Mouse (Mus musculus) mature B cell (primary cell): ENCODE measurements around the gene Gm13089.
"Not testable (repeated sequence)": the region's sequence is repeated elsewhere in the genome, so short reads cannot be mapped to it uniquely, and the experiment has no call there.

ENCODE experiments used
- in situ Hi-C: fragments of 300-500 bp; cut with MboI; formaldehyde crosslinking; loops from 2 replicates; pipeline ENCODE4 v1.14.3; 2019

Gene Gm13089

GRCm38 (mm10) chr4:143702611-143703010 lies at the start of gene Gm13089:
TSS of gene Gm13089 (minus strand) at chr4:143702711.
- in situ Hi-C loops = no loop called here

DNA sequence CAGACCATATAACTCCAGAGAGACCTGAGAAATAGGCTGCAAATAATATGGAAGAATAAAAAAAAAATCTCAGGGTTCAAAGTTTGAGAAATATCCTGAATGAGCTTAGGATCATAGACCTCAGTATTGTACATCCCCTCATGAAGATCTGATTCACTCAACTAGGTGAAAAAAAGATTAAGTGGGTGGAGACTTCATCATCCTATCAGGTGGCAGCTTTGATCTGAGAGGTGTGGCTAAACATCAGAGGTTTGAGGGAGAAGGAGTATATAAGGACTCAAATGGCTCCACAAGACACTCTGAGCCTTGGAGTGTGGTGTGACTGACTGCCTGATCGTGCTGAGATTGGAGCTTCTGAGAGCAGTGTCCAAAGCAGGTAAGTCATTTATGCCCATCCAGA lies 16.6 kb upstream of the Gm13089 start, which contains the start of gene Gm13078:
TSS of gene Gm13078 (plus strand) at position 301 of the 400 bp plus-strand sequence.
- in situ Hi-C loops = no loop called here

DNA sequence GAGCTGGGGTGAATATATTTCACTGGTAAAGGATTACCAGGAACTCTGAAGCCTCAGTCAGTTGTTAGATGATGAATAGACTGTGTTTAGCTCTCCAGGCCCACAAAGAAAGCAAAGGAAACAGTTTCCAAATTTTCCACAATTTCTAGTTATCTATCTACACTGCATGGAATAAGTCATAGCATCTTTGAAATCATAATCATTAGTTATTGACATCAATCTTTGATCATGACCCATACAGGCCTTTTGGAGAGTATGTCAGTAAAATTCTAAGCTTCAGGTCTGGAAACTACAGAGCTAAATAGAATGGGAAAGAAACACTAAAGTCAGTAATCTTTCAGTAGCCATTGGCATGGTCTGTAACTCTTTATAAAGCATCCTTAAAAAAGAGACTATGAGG lies 45.4 kb downstream of the Gm13089 start, which contains the start of gene Gm13088:
TSS of gene Gm13088 (minus strand) at position 101 of the 400 bp plus-strand sequence.
- in situ Hi-C loops = not testable (repeated sequence)
